Mouse (Mus musculus): ENCODE data around the gene Mdfic. TPM values are rescaled to one million over a fixed set of nuclear protein-coding genes. Genes with fewer than 3 reads are reported as not detected.

Mdfic gene
- total RNA-seq, 1 experiment from 2014 or later: 18.0 TPM

GRCm38 (mm10) chr6:15738331-15738943, 18.0 kb downstream of the Mdfic start:
- no peak for ATAC-seq (replicated peaks; ENCODE audit: low read depth, poor library complexity, severe bottlenecking)

GRCm38 (mm10) chr6:15739132-15739531, 18.7 kb downstream of the Mdfic start:
- ATAC-seq (replicated peaks; ENCODE audit: low read depth, poor library complexity, severe bottlenecking): peak; percentile 72

- no peak for ATAC-seq (replicated peaks; ENCODE audit: low read depth, poor library complexity, severe bottlenecking)
Measured at GRCm38 (mm10) chr6:15742591-15743149, 22.2 kb downstream of the Mdfic start.

- ATAC-seq (replicated peaks; ENCODE audit: low read depth, poor library complexity, severe bottlenecking): no peak
Measured at GRCm38 (mm10) chr6:15743291-15743792, 22.9 kb downstream of the Mdfic start.

- ATAC-seq (replicated peaks; ENCODE audit: low read depth, poor library complexity, severe bottlenecking): no peak
Measured at GRCm38 (mm10) chr6:15743793-15744192, 23.3 kb downstream of the Mdfic start.

- no peak for ATAC-seq (replicated peaks; ENCODE audit: low read depth, poor library complexity, severe bottlenecking)
Measured at GRCm38 (mm10) chr6:15745313-15745712, 24.9 kb downstream of the Mdfic start.

- ATAC-seq (replicated peaks; ENCODE audit: low read depth, poor library complexity, severe bottlenecking): no peak
Measured at GRCm38 (mm10) chr6:15745891-15746290, 25.4 kb downstream of the Mdfic start.

- peak; percentile 44 for ATAC-seq (replicated peaks; ENCODE audit: low read depth, poor library complexity, severe bottlenecking)
Measured at GRCm38 (mm10) chr6:15747396-15748155, 27.1 kb downstream of the Mdfic start.

- 0 out of 2 replicates have a peak, but pooled peaks have one; percentile 36 for ATAC-seq (replicated peaks; ENCODE audit: low read depth, poor library complexity, severe bottlenecking)
Measured at GRCm38 (mm10) chr6:15748236-15748635, 27.8 kb downstream of the Mdfic start.

GRCm38 (mm10) chr6:15748943-15749342, 28.5 kb downstream of the Mdfic start:
- ATAC-seq (replicated peaks; ENCODE audit: low read depth, poor library complexity, severe bottlenecking): no peak

GRCm38 (mm10) chr6:15750101-15750500, 29.6 kb downstream of the Mdfic start:
- no peak for ATAC-seq (replicated peaks; ENCODE audit: low read depth, poor library complexity, severe bottlenecking)

- ATAC-seq (replicated peaks; ENCODE audit: low read depth, poor library complexity, severe bottlenecking): no peak
Measured at GRCm38 (mm10) chr6:15751375-15751774, 30.9 kb downstream of the Mdfic start.

GRCm38 (mm10) chr6:15752160-15752559, 31.7 kb downstream of the Mdfic start:
- ATAC-seq (replicated peaks; ENCODE audit: low read depth, poor library complexity, severe bottlenecking): no peak

- ATAC-seq (replicated peaks; ENCODE audit: low read depth, poor library complexity, severe bottlenecking): no peak
Measured at GRCm38 (mm10) chr6:15753208-15753607, 32.7 kb downstream of the Mdfic start.

- peak; percentile 76 for ATAC-seq (replicated peaks; ENCODE audit: low read depth, poor library complexity, severe bottlenecking)
Measured at GRCm38 (mm10) chr6:15758394-15758793, 37.9 kb downstream of the Mdfic start.

GRCm38 (mm10) chr6:15760750-15761149, 40.3 kb downstream of the Mdfic start:
- ATAC-seq (replicated peaks; ENCODE audit: low read depth, poor library complexity, severe bottlenecking): no peak

- peak; percentile 93 for ATAC-seq (replicated peaks; ENCODE audit: low read depth, poor library complexity, severe bottlenecking)
Measured at GRCm38 (mm10) chr6:15764039-15764438, 43.6 kb downstream of the Mdfic start.

- no peak for ATAC-seq (replicated peaks; ENCODE audit: low read depth, poor library complexity, severe bottlenecking)
Measured at GRCm38 (mm10) chr6:15767460-15767859, 47.0 kb downstream of the Mdfic start.

- ATAC-seq (replicated peaks; ENCODE audit: low read depth, poor library complexity, severe bottlenecking): no peak
Measured at GRCm38 (mm10) chr6:15770128-15770527, 49.7 kb downstream of the Mdfic start.

- no peak for ATAC-seq (replicated peaks; ENCODE audit: low read depth, poor library complexity, severe bottlenecking)
Measured at GRCm38 (mm10) chr6:15777070-15777469, 56.6 kb downstream of the Mdfic start.

GRCm38 (mm10) chr6:15780127-15780526, 59.7 kb downstream of the Mdfic start:
- ATAC-seq (replicated peaks; ENCODE audit: low read depth, poor library complexity, severe bottlenecking): no peak
